Mouse (Mus musculus): ENCODE data around the gene Ugt3a1. TPM values are rescaled to one million over a fixed set of nuclear protein-coding genes. Genes with fewer than 3 reads are reported as not detected.

Gene Ugt3a1
- polyA plus RNA-seq, 1 experiment from 2014 or later, result not detected

Other genes with a start within 250 kb of the Ugt3a1 start
- 41.5 and 45.8 TPM in 2 replicates for gene Nadk2, start 205.6 kb upstream of the Ugt3a1 start, polyA plus RNA-seq (2015; fragmentation: Nextera tagmentation; extraction: Ambion mirVana)
- 1.7 and 2.3 TPM in 2 replicates for gene Lmbrd2, start 136.3 kb upstream of the Ugt3a1 start, polyA plus RNA-seq (2015; fragmentation: Nextera tagmentation; extraction: Ambion mirVana)
- 21.1 and 21.8 TPM in 2 replicates for gene Skp2, start 121.5 kb upstream of the Ugt3a1 start, polyA plus RNA-seq (2015; fragmentation: Nextera tagmentation; extraction: Ambion mirVana)
- gene Ugt3a2, start 58.7 kb downstream of the Ugt3a1 start, polyA plus RNA-seq (2015; fragmentation: Nextera tagmentation; extraction: Ambion mirVana), result not detected in 2 replicates
- gene Capsl, start 159.1 kb downstream of the Ugt3a1 start, polyA plus RNA-seq (2015; fragmentation: Nextera tagmentation; extraction: Ambion mirVana), result 1.7 and 2.1 TPM in 2 replicates

All from heart, embryonic 16.5 days (tissue).